ENCODE assay signal across 9 mouse cellular contexts in the genomic region with DNA sequence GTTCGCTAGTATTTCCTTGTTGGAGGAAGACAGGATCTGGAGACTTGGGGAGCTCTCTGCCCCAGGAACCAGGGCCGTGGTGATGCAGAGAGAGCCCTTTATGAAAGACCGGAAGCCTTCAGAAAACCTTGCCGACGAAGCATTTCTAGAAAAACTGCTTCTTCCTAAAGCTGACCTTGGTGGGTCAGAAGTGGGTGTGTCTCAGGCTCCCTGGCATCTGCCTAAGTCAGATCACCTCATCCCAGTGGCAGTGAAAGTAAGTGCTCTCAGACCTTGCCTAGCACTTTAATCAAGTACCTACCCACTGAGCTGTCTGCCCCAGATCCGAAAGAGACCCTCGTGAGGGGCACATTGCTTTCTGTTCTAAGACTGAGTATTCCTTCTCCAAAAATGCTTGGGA. TPM values are rescaled to one million over a fixed set of nuclear protein-coding genes. Genes with fewer than 3 reads are reported as not detected.
DNase-seq lines count a peak whose midpoint lies in the region; ATAC-seq and TF ChIP-seq lines count a peak whose summit lies in the region.
"Had no signal": no experiment of that assay in that cellular context is flagged by ENCODE, and none has a peak within 500 bp of the region (broad histone marks: within the 10 kb centered on the region; RNA-seq: fewer than 3 reads in every experiment).

No protein-coding gene starts in this region.

- TF ChIP-seq EP300 in MEL (IDR thresholded peaks at IDR 0.05; ENCODE audit: low read depth in 1 of 2, low read length in 2 of 2), result no peak

- no peaks in the 10 kb centered on the region for H3K9me3 ChIP-seq in heart, embryonic 14.5 days (ENCODE audit: control insufficient read depth, low read length)
- H3K9me3 ChIP-seq in MEL (replicated peaks; ENCODE audit: insufficient read depth, low read length), result no peaks in the 10 kb centered on the region
- no peaks in the 10 kb centered on the region for H3K9me3 ChIP-seq in hindbrain, embryonic 10.5 days
- no peaks in the 10 kb centered on the region for H3K9me3 ChIP-seq in midbrain, embryonic 10.5 days (replicated peaks)

- H3K27me3 ChIP-seq in heart, embryonic 14.5 days (ENCODE audit: control insufficient read depth, insufficient read depth, low read length), result no peaks in the 10 kb centered on the region
- H3K27me3 ChIP-seq in MEL (ENCODE audit: control insufficient read depth in 1 of 2, insufficient read depth in 2 of 2, low read length in 2 of 2), result no peaks in the 10 kb centered on the region
- no peaks in the 10 kb centered on the region for H3K27me3 ChIP-seq in hindbrain, embryonic 10.5 days (ENCODE audit: insufficient read depth, poor library complexity, severe bottlenecking)
- H3K27me3 ChIP-seq in midbrain, embryonic 10.5 days (ENCODE audit: low read depth, poor library complexity, severe bottlenecking), result 0 out of 2 replicates have a peak, but pooled peaks cover 6% of the 10 kb centered on the region
- H3K27me3 ChIP-seq: Patski had no signal

- WGBS in heart, embryonic 14.5 days, result 64% methylated on average over 7 of the region's 7 CpGs
- 74% methylated on average over 7 of the region's 7 CpGs for WGBS in hindbrain, embryonic 10.5 days
- 73% methylated on average over 7 of the region's 7 CpGs for WGBS in midbrain, embryonic 10.5 days

- no peak for TF ChIP-seq CTCF in MEL (IDR thresholded peaks at IDR 0.05 in 2 of 3, conservative IDR thresholded peaks at IDR 0.05 in 1 of 3; ENCODE audit: control insufficient read depth in 1 of 3, insufficient read depth in 1 of 3, low read depth in 2 of 3, low read length in 3 of 3, poor library complexity in 1 of 3, severe bottlenecking in 1 of 3)

- peak overlapping the region; percentile 84 to 89 for H3K4me3 ChIP-seq in heart, embryonic 14.5 days (ENCODE audit: control insufficient read depth in 1 of 2, insufficient read depth in 1 of 2, low read depth in 1 of 2, low read length in 2 of 2)
- H3K4me3 ChIP-seq in MEL (ENCODE audit: control insufficient read depth in 1 of 2, insufficient read depth in 1 of 2, low read depth in 2 of 2, low read length in 2 of 2), result no peak overlapping the region; a peak in 1 of 4 replicates
- peak overlapping the region; percentile 81 for H3K4me3 ChIP-seq in hindbrain, embryonic 10.5 days
- peak overlapping the region; percentile 85 for H3K4me3 ChIP-seq in midbrain, embryonic 10.5 days

- H3K36me3 ChIP-seq in heart, embryonic 14.5 days (ENCODE audit: control insufficient read depth, insufficient read depth, low read length), result peaks cover 37% of the 10 kb centered on the region
- H3K36me3 ChIP-seq in MEL (ENCODE audit: control insufficient read depth in 1 of 2, insufficient read depth in 2 of 2, low read length in 2 of 2), result peaks cover 0 to 8% of the 10 kb centered on the region in 2 experiments; a peak in 2 of 4 replicates
- H3K36me3 ChIP-seq in hindbrain, embryonic 10.5 days, result peaks cover 22% of the 10 kb centered on the region
- H3K36me3 ChIP-seq in midbrain, embryonic 10.5 days, result peaks cover 20% of the 10 kb centered on the region

- H3K27ac ChIP-seq in heart, embryonic 14.5 days (replicated peaks in 1 of 2; ENCODE audit: control insufficient read depth in 1 of 2, insufficient read depth in 1 of 2, low read depth in 2 of 2, low read length in 2 of 2), result peak overlapping the region in 1 of 2 experiments; percentile 94; a peak in 3 of 4 replicates
- no peak overlapping the region for H3K27ac ChIP-seq in MEL (ENCODE audit: control insufficient read depth, low read depth, low read length)
- H3K27ac ChIP-seq in hindbrain, embryonic 10.5 days, result peak overlapping the region; percentile 94; the same call in 1 of the 2 replicates
- peak overlapping the region; percentile 92 for H3K27ac ChIP-seq in midbrain, embryonic 10.5 days (replicated peaks)

- ATAC-seq in heart, embryonic 14.5 days (ENCODE audit: insufficient number of reproducible peaks, insufficient read depth, low FRiP score, low read depth), result no peak

- TF ChIP-seq RAD21 in MEL (IDR thresholded peaks at IDR 0.05; ENCODE audit: low read depth, low read length), result no peak

- intact Hi-C loops in heart, postnatal 10 days (cut with DNase I), result loop anchor here (2.0 kb wide), 1 partner anchor 206 kb away; no protein-coding TSS in a partner anchor

- H3K79me2 ChIP-seq in MEL (ENCODE audit: control insufficient read depth, insufficient read depth, low read length, poor library complexity), result peaks cover 5% of the 10 kb centered on the region; the same call in 1 of the 2 replicates

- DNase-seq in heart, postnatal 10 days, result no peak
- DNase-seq in MEL (ENCODE audit: low read depth, low spot score), result no peak
- DNase-seq in hindbrain, embryonic 10.5 days (ENCODE audit: low spot score), result no peak
- no peak for DNase-seq in midbrain, embryonic 10.5 days (ENCODE audit: low spot score)
- DNase-seq in left cerebral cortex, adult 18-20 months (ENCODE audit: low spot score in 2 of 2), result no peak
- DNase-seq in thymus, adult 18-20 months, result no peak
- no peak for DNase-seq in thymus, postnatal 0 days (ENCODE audit: low spot score)

- H3K9ac ChIP-seq in heart, embryonic 14.5 days (ENCODE audit: low read length), result peak overlapping the region; percentile 86
- peak overlapping the region; percentile 94; the same call in 1 of the 2 replicates for H3K9ac ChIP-seq in MEL (ENCODE audit: control insufficient read depth, low read depth, low read length, poor library complexity, severe bottlenecking)

- peaks cover 9 to 14% of the 10 kb centered on the region in 2 experiments for H3K4me1 ChIP-seq in heart, embryonic 14.5 days (ENCODE audit: control insufficient read depth in 2 of 2, insufficient read depth in 2 of 2, low read length in 2 of 2)
- peaks cover 4 to 8% of the 10 kb centered on the region in 2 experiments; a peak in 3 of 4 replicates for H3K4me1 ChIP-seq in MEL (ENCODE audit: control insufficient read depth in 1 of 2, insufficient read depth in 2 of 2, low read length in 2 of 2)
- peaks cover 17% of the 10 kb centered on the region for H3K4me1 ChIP-seq in hindbrain, embryonic 10.5 days (replicated peaks)
- peaks cover 18% of the 10 kb centered on the region for H3K4me1 ChIP-seq in midbrain, embryonic 10.5 days

- TF ChIP-seq POLR2A in MEL (IDR thresholded peaks at IDR 0.05; ENCODE audit: control insufficient read depth in 1 of 2, insufficient read depth in 1 of 2, low read depth in 1 of 2, low read length in 2 of 2, poor library complexity in 1 of 2), result no peak

- H3K4me2 ChIP-seq in heart, embryonic 14.5 days (ENCODE audit: low read length), result peak overlapping the region; percentile 90

TF ChIP-seq in MEL, 35 proteins besides CTCF, POLR2A, EP300 and RAD21 (continues in another document):
- TF ChIP-seq E2F4 (IDR thresholded peaks at IDR 0.05; ENCODE audit: borderline replicate concordance, low read depth, low read length) (no peak), ZMIZ1 (IDR thresholded peaks at IDR 0.05; ENCODE audit: low read depth, low read length) (no peak), MAX (IDR thresholded peaks at IDR 0.05; ENCODE audit: low read length) (no peak)

RNA-seq across cellular contexts. Expression of gene Adck2, which starts 1.3 kb away (rescaled TPM):
- 16.1 and 19.1 TPM in 2 replicates for polyA plus RNA-seq in heart, embryonic 14.5 days (2014; fragmentation: Nextera tagmentation; extraction: Ambion mirVana)
- total RNA-seq in heart, postnatal 10 days (2021), result 10 to 100 TPM; 19.2 to 19.4 TPM
- total RNA-seq in MEL (2012; rRNA removed), result 8.1 and 11.0 TPM in 2 replicates
- 10 to 100 TPM in 1 of 2 experiments, not detected in 1; 11.6 TPM for polyA plus RNA-seq in MEL (2012; ENCODE audit: insufficient read depth in 1 of 2, insufficient read length in 2 of 2, low read depth in 1 of 2, low replicate concordance in 2 of 2, missing spikeins in 1 of 2)
- 29.3 and 30.8 TPM in 2 replicates for polyA plus RNA-seq in hindbrain, embryonic 10.5 days (2016; fragmentation: Nextera tagmentation; extraction: Ambion mirVana)
- polyA plus RNA-seq in midbrain, embryonic 10.5 days (2016; fragmentation: Nextera tagmentation; extraction: Ambion mirVana), result 26.6 and 28.4 TPM in 2 replicates
- 10 to 100 TPM; 30.7 to 35.1 TPM for total RNA-seq in left cerebral cortex, adult 18-20 months (2021)
- polyA plus RNA-seq in thymus, postnatal 0 days (2015; fragmentation: Nextera tagmentation; extraction: Ambion mirVana), result 27.9 and 29.0 TPM in 2 replicates

RNA-seq across cellular contexts. Expression of gene Gm42420, which starts 10.6 kb away (rescaled TPM):
- polyA plus RNA-seq in heart, embryonic 14.5 days (2014; fragmentation: Nextera tagmentation; extraction: Ambion mirVana), result 0.35 TPM in 1 of 2 replicates, not detected in the other
- 1 to 10 TPM in 1 of 2 experiments, not detected in 1; 1.6 TPM for total RNA-seq in heart, postnatal 10 days (2021)
- total RNA-seq in MEL (2012; rRNA removed), result 1.4 and 1.5 TPM in 2 replicates
- polyA plus RNA-seq in MEL (2012; ENCODE audit: insufficient read depth in 1 of 2, insufficient read length in 2 of 2, low read depth in 1 of 2, low replicate concordance in 2 of 2, missing spikeins in 1 of 2), result 1 to 10 TPM in 1 of 2 experiments, not detected in 1; 1.9 TPM
- 0.76 and 1.6 TPM in 2 replicates for polyA plus RNA-seq in hindbrain, embryonic 10.5 days (2016; fragmentation: Nextera tagmentation; extraction: Ambion mirVana)
- polyA plus RNA-seq in midbrain, embryonic 10.5 days (2016; fragmentation: Nextera tagmentation; extraction: Ambion mirVana), result 0.57 and 1.3 TPM in 2 replicates
- total RNA-seq in left cerebral cortex, adult 18-20 months (2021), result 1 to 10 TPM in 1 of 2 experiments, not detected in 1; 1.1 TPM
- 2.3 and 2.7 TPM in 2 replicates for polyA plus RNA-seq in thymus, postnatal 0 days (2015; fragmentation: Nextera tagmentation; extraction: Ambion mirVana)

RNA-seq across cellular contexts. Expression of gene Dennd2a, which starts 17.3 kb away (rescaled TPM):
- polyA plus RNA-seq in heart, embryonic 14.5 days (2014; fragmentation: Nextera tagmentation; extraction: Ambion mirVana), result 18.1 and 18.8 TPM in 2 replicates
- 10 to 100 TPM; 22.9 to 23.7 TPM for total RNA-seq in heart, postnatal 10 days (2021)
- total RNA-seq in MEL (2012; rRNA removed), result not detected in 2 replicates
- polyA plus RNA-seq in MEL (2012; ENCODE audit: insufficient read depth in 1 of 2, insufficient read length in 2 of 2, low read depth in 1 of 2, low replicate concordance in 2 of 2, missing spikeins in 1 of 2), result under 1 TPM in 1 of 2 experiments, not detected in 1; 0.15 TPM
- polyA plus RNA-seq in hindbrain, embryonic 10.5 days (2016; fragmentation: Nextera tagmentation; extraction: Ambion mirVana), result 42.7 and 45.6 TPM in 2 replicates
- 42.3 and 50.6 TPM in 2 replicates for polyA plus RNA-seq in midbrain, embryonic 10.5 days (2016; fragmentation: Nextera tagmentation; extraction: Ambion mirVana)
- 10 to 100 TPM; 25.6 to 26.8 TPM for total RNA-seq in left cerebral cortex, adult 18-20 months (2021)
- polyA plus RNA-seq in thymus, postnatal 0 days (2015; fragmentation: Nextera tagmentation; extraction: Ambion mirVana), result 2.1 and 2.6 TPM in 2 replicates

RNA-seq across cellular contexts. Expression of gene Ndufb2, which starts 17.4 kb away (rescaled TPM):
- polyA plus RNA-seq in heart, embryonic 14.5 days (2014; fragmentation: Nextera tagmentation; extraction: Ambion mirVana), result 794 and 856 TPM in 2 replicates
- total RNA-seq in heart, postnatal 10 days (2021), result 100 to 1,000 TPM; 533 to 539 TPM
- 137 and 144 TPM in 2 replicates for total RNA-seq in MEL (2012; rRNA removed)
- 10 to 100 TPM in 1 of 2 experiments, not detected in 1; 80.0 TPM for polyA plus RNA-seq in MEL (2012; ENCODE audit: insufficient read depth in 1 of 2, insufficient read length in 2 of 2, low read depth in 1 of 2, low replicate concordance in 2 of 2, missing spikeins in 1 of 2)
- polyA plus RNA-seq in hindbrain, embryonic 10.5 days (2016; fragmentation: Nextera tagmentation; extraction: Ambion mirVana), result 292 and 328 TPM in 2 replicates
- polyA plus RNA-seq in midbrain, embryonic 10.5 days (2016; fragmentation: Nextera tagmentation; extraction: Ambion mirVana), result 282 and 288 TPM in 2 replicates
- total RNA-seq in left cerebral cortex, adult 18-20 months (2021), result 100 to 1,000 TPM; 173 to 197 TPM
- 335 and 367 TPM in 2 replicates for polyA plus RNA-seq in thymus, postnatal 0 days (2015; fragmentation: Nextera tagmentation; extraction: Ambion mirVana)

Comparison
In these comparisons a context has a peak if more than half of its experiments do, and no peak if none do; other contexts are left out.
1. H3K4me3 ChIP-seq: peak in heart, embryonic 14.5 days (2 of 2), hindbrain, embryonic 10.5 days (single experiment) and midbrain, embryonic 10.5 days (single experiment); none in MEL (0 of 2).